Mouse (Mus musculus): Measurements from ENCODE around the gene Trhr2. TPM values are rescaled to one million over a fixed set of nuclear protein-coding genes. Genes with fewer than 3 reads are reported as not detected.

Trhr2 gene
- total RNA-seq, 1 experiment from 2014 or later = not detected

- no peak for ATAC-seq (replicated peaks in 1 of 2; ENCODE audit: insufficient read depth in 1 of 2, low FRiP score in 2 of 2, low TSS enrichment in 1 of 2, low read depth in 1 of 2, poor library complexity in 2 of 2, severe bottlenecking in 2 of 2)
Measured at GRCm38 (mm10) chr8:122340761-122341160, 19.8 kb downstream of the Trhr2 start.

GRCm38 (mm10) chr8:122338852-122339251 lies 21.7 kb downstream of the Trhr2 start:
- no peak for ATAC-seq (replicated peaks in 1 of 2; ENCODE audit: insufficient read depth in 1 of 2, low FRiP score in 2 of 2, low TSS enrichment in 1 of 2, low read depth in 1 of 2, poor library complexity in 2 of 2, severe bottlenecking in 2 of 2)

- no peak for ATAC-seq (replicated peaks in 1 of 2; ENCODE audit: insufficient read depth in 1 of 2, low FRiP score in 2 of 2, low TSS enrichment in 1 of 2, low read depth in 1 of 2, poor library complexity in 2 of 2, severe bottlenecking in 2 of 2)
Measured at GRCm38 (mm10) chr8:122336251-122336910, 24.2 kb downstream of the Trhr2 start.

DNA sequence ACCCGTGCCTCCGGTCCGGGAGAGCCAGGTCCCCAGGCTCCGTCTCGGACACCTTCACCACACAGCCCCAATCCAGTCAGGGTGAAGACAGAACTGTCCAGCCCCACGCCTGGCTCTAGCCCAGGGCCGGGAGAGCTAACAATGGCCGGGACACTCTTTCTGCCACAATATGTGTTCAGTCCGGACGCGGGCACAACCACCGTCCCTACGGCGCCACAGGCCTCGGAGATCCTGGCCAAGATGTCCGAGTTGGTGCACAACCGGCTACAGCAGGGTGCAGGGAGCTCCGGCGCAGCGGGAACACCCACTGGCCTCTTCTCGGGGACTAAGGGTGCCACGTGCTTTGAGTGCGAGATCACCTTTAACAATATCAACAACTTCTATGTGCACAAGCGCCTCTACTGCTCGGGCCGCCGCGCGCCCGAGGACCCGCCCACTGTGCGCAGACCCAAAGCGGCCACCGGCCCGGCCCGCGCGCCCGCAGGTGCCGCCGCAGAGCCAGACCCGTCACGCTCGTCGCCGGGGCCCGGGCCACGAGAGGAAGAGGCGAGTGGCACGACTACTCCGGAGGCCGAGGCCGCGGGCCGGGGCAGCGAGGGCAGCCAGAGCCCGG lies 24.8 kb downstream of the Trhr2 start:
- no peak for ATAC-seq (replicated peaks in 1 of 2; ENCODE audit: insufficient read depth in 1 of 2, low FRiP score in 2 of 2, low TSS enrichment in 1 of 2, low read depth in 1 of 2, poor library complexity in 2 of 2, severe bottlenecking in 2 of 2)

- no peak for ATAC-seq (replicated peaks in 1 of 2; ENCODE audit: insufficient read depth in 1 of 2, low FRiP score in 2 of 2, low TSS enrichment in 1 of 2, low read depth in 1 of 2, poor library complexity in 2 of 2, severe bottlenecking in 2 of 2)
Measured at GRCm38 (mm10) chr8:122334791-122335490, 25.6 kb downstream of the Trhr2 start.

- no peak for ATAC-seq (replicated peaks in 1 of 2; ENCODE audit: insufficient read depth in 1 of 2, low FRiP score in 2 of 2, low TSS enrichment in 1 of 2, low read depth in 1 of 2, poor library complexity in 2 of 2, severe bottlenecking in 2 of 2)
Measured at GRCm38 (mm10) chr8:122333531-122333930, 27.0 kb downstream of the Trhr2 start.

- ATAC-seq (replicated peaks in 1 of 2; ENCODE audit: insufficient read depth in 1 of 2, low FRiP score in 2 of 2, low TSS enrichment in 1 of 2, low read depth in 1 of 2, poor library complexity in 2 of 2, severe bottlenecking in 2 of 2) = peak; percentile 55 to 56; a peak in 3 of 4 replicates
Measured at GRCm38 (mm10) chr8:122332753-122333506, 27.6 kb downstream of the Trhr2 start.

- ATAC-seq (replicated peaks in 1 of 2; ENCODE audit: insufficient read depth in 1 of 2, low FRiP score in 2 of 2, low TSS enrichment in 1 of 2, low read depth in 1 of 2, poor library complexity in 2 of 2, severe bottlenecking in 2 of 2) = peak; percentile 56 to 78
Measured at GRCm38 (mm10) chr8:122331134-122331523, 29.4 kb downstream of the Trhr2 start.

DNA sequence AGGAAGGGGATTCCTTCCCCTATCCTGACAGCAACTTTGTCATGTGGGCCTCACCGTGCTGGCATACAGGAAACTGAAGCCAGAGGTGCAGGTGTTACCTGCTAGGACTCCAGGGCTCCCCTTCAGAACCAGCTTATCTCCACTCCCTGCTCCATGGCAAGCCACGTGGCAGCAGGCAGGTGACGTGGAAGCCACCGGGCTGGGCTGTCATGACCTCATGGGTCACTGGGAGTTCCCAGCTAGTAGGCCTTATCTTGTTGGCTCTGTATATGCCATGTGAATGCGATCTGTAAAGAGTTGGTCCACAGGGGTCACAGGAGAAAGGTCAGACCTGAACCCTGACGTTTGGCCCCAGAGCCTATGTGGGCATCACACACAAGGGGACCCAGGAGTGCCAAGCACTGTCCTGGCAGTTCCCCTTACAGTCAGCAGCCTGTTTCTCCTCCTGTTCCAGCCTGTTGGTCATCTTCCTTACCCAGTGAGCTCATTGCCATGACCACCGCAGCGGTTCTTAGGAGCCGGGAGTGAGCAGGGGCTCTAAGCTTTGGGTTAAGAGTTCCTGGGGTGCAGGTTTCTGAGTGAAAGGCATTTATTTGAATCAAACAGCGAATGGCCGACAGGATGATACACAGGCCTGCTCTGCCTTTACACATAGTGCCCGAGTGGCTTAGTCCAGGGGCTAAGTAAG lies 30.0 kb downstream of the Trhr2 start:
- no peak for ATAC-seq (replicated peaks in 1 of 2; ENCODE audit: insufficient read depth in 1 of 2, low FRiP score in 2 of 2, low TSS enrichment in 1 of 2, low read depth in 1 of 2, poor library complexity in 2 of 2, severe bottlenecking in 2 of 2)

- ATAC-seq (replicated peaks in 1 of 2; ENCODE audit: insufficient read depth in 1 of 2, low FRiP score in 2 of 2, low TSS enrichment in 1 of 2, low read depth in 1 of 2, poor library complexity in 2 of 2, severe bottlenecking in 2 of 2) = no peak
Measured at GRCm38 (mm10) chr8:122329553-122330239, 30.9 kb downstream of the Trhr2 start.

- no peak for ATAC-seq (replicated peaks in 1 of 2; ENCODE audit: insufficient read depth in 1 of 2, low FRiP score in 2 of 2, low TSS enrichment in 1 of 2, low read depth in 1 of 2, poor library complexity in 2 of 2, severe bottlenecking in 2 of 2)
Measured at GRCm38 (mm10) chr8:122329072-122329471, 31.5 kb downstream of the Trhr2 start.

GRCm38 (mm10) chr8:122326114-122326542 lies 34.4 kb downstream of the Trhr2 start:
- no peak for ATAC-seq (replicated peaks in 1 of 2; ENCODE audit: insufficient read depth in 1 of 2, low FRiP score in 2 of 2, low TSS enrichment in 1 of 2, low read depth in 1 of 2, poor library complexity in 2 of 2, severe bottlenecking in 2 of 2)

DNA sequence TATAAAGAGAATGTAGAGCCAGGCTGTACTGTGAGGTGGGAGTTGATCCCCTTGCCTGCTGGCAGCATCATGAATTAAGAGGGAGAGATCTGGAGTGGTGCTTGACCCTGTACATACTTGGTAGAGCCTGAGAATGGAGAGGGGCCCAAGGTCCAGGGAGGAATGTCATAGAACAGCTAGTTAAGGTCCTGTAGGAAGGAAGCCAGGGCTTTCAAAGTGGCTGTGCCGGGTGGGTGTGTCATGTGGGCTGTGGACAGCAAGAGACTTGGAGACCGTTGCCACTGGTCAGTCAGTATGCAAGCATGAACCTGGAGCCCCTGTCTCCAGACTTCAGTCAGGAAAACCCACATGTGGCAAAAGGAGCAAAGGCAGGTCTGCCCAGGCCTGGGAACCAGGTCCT lies 35.4 kb downstream of the Trhr2 start:
- no peak for ATAC-seq (replicated peaks in 1 of 2; ENCODE audit: insufficient read depth in 1 of 2, low FRiP score in 2 of 2, low TSS enrichment in 1 of 2, low read depth in 1 of 2, poor library complexity in 2 of 2, severe bottlenecking in 2 of 2)

- peak; percentile 29 to 50 for ATAC-seq (replicated peaks in 1 of 2; ENCODE audit: insufficient read depth in 1 of 2, low FRiP score in 2 of 2, low TSS enrichment in 1 of 2, low read depth in 1 of 2, poor library complexity in 2 of 2, severe bottlenecking in 2 of 2)
Measured at GRCm38 (mm10) chr8:122323951-122324402, 36.6 kb downstream of the Trhr2 start.

GRCm38 (mm10) chr8:122322792-122323191 lies 37.8 kb downstream of the Trhr2 start:
- no peak for ATAC-seq (replicated peaks in 1 of 2; ENCODE audit: insufficient read depth in 1 of 2, low FRiP score in 2 of 2, low TSS enrichment in 1 of 2, low read depth in 1 of 2, poor library complexity in 2 of 2, severe bottlenecking in 2 of 2)

DNA sequence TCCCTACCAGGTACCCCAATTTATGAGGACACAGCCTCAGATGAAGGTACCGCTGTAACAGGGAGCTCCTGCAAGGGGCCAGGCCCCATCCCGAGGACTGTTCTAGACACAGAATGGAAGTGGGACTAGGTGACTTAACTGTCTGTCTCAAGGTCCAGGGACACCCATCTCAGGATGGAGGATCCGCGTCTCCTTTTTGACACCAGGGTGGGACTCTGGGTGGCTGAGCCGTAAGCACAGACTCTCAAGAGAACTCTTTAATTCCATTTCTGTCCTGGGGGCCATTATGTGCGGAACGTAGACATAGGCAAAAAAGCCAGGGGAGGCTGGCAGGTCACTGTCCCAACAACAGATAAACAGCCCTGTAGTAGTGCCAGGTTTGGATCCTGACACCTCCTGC lies 38.4 kb downstream of the Trhr2 start:
- ATAC-seq (replicated peaks in 1 of 2; ENCODE audit: insufficient read depth in 1 of 2, low FRiP score in 2 of 2, low TSS enrichment in 1 of 2, low read depth in 1 of 2, poor library complexity in 2 of 2, severe bottlenecking in 2 of 2) = no peak

DNA sequence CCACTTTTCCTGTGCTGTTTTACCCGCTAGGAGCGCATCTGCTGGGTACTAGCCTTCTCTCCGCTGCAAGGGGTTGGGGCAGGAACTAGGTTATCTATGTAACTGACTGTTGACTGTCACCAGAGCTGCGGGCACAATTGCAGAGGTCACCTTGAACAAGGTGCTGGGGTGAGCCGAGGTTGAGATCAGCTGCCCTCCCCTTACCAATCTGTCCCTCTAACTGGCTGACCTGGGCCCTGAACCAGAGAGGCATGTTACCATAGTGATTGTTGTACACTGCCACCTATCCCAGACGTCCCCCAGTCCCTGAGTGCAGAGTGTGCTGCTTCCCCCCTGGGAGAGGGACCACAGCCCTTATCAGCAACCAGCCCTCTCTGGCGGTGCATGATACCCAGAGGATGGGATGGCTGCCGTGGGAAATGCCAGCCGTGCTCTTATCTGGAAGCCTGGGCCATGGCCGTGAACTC lies 39.1 kb downstream of the Trhr2 start:
- peak in 1 of 2 experiments; percentile 17; a peak in 1 of 4 replicates for ATAC-seq (replicated peaks in 1 of 2; ENCODE audit: insufficient read depth in 1 of 2, low FRiP score in 2 of 2, low TSS enrichment in 1 of 2, low read depth in 1 of 2, poor library complexity in 2 of 2, severe bottlenecking in 2 of 2)
